Mouse (Mus musculus) heart, embryonic 14.5 days (tissue): ENCODE results near the gene Ms4a4b. TPM values are rescaled to one million over a fixed set of nuclear protein-coding genes. Genes with fewer than 3 reads are reported as not detected.
"Not testable (repeated sequence)": the region's sequence is repeated elsewhere in the genome, so short reads cannot be mapped to it uniquely, and the experiment has no call there.

Experiments used
- ATAC-seq: fragments of 200-750 bp; cut with Nextera tagmentation; 2 replicates; pipeline ENCODE4 v1.8.0; 2017; ENCODE audit warnings: low read depth, moderate TSS enrichment; ENCODE audit not compliant: insufficient number of reproducible peaks, insufficient read depth, low FRiP score
- H3K27ac ChIP-seq, 2 experiments: fragments of 200-500 bp in 1 of 2; fragments of 300-500 bp in 1 of 2; sonication (generic) in 1 of 2; replicated peaks in 1 of 2; 2 replicates each; pipeline ENCODE4 v1.5.1; 2012 to 2014; ENCODE audit warnings: low read depth in 2 of 2, low read length in 2 of 2, control low read depth in 1 of 2, mild to moderate bottlenecking in 1 of 2, mixed read lengths in 1 of 2; ENCODE audit not compliant: control insufficient read depth in 1 of 2, insufficient read depth in 1 of 2
- H3K27me3 ChIP-seq: fragments of 300-500 bp; sonication (generic); 2 replicates; pipeline ENCODE4 v1.6.1; 2014; ENCODE audit warnings: mild to moderate bottlenecking, low read length, control low read depth; ENCODE audit not compliant: control insufficient read depth, insufficient read depth
- H3K36me3 ChIP-seq: fragments of 300-500 bp; sonication (generic); 2 replicates; pipeline ENCODE4 v1.6.1; 2014; ENCODE audit warnings: mild to moderate bottlenecking, control low read depth, low read length, mixed read lengths; ENCODE audit not compliant: control insufficient read depth, insufficient read depth
- H3K4me1 ChIP-seq, 2 experiments: fragments of 200-500 bp in 1 of 2; fragments of 300-500 bp in 1 of 2; sonication (generic) in 1 of 2; 2 replicates each; pipeline ENCODE4 v1.6.1; 2012 to 2014; ENCODE audit warnings: low read length in 2 of 2, control low read depth in 1 of 2, mixed read lengths in 1 of 2; ENCODE audit not compliant: control insufficient read depth in 2 of 2, insufficient read depth in 2 of 2
- H3K4me2 ChIP-seq: fragments of 300-500 bp; sonication (generic); 2 replicates; pipeline ENCODE4 v1.6.1; 2014; ENCODE audit warnings: mild to moderate bottlenecking, low read length
- H3K4me3 ChIP-seq, 2 experiments: fragments of 200-500 bp in 1 of 2; fragments of 300-500 bp in 1 of 2; sonication (generic) in 1 of 2; 2 replicates each; pipeline ENCODE4 v1.5.1; 2012 to 2014; ENCODE audit warnings: low read length in 2 of 2, mild to moderate bottlenecking in 2 of 2, control low read depth in 1 of 2, low read depth in 1 of 2, moderate library complexity in 1 of 2; ENCODE audit not compliant: control insufficient read depth in 1 of 2, insufficient read depth in 1 of 2
- H3K9ac ChIP-seq: fragments of 300-500 bp; sonication (generic); 2 replicates; pipeline ENCODE4 v1.6.1; 2014; ENCODE audit warnings: mild to moderate bottlenecking, low read length
- H3K9me3 ChIP-seq: fragments of 300-500 bp; sonication (generic); 2 replicates; pipeline ENCODE4 v1.6.1; 2016; ENCODE audit warnings: low read length, control low read depth; ENCODE audit not compliant: control insufficient read depth
- WGBS: fragments of 180-500 bp; shearing (Covaris S2); extraction: QIAGEN DNeasy Blood & Tissue Kit; methylation state at CpG from one replicate; pipeline ENCODE4 v1.1.7; 2014; 5-methylcytosine and 5-hydroxymethylcytosine counted together
- polyA plus RNA-seq: library from polyadenylated mRNA; unstranded; fragments of >200 nt; fragmentation: Nextera tagmentation; extraction: Ambion mirVana; gene quantifications from 2 replicates; pipeline ENCODE4 v1.2.1, GENCODE M21; 2014

Gene Ms4a4b
- polyA plus RNA-seq, 1 experiment from 2014 or later = not detected

GRCm38 (mm10) chr19:11418865-11419264 lies 24.5 kb upstream of the Ms4a4b start:
- 51% methylated on average over 2 of the region's 3 CpGs for WGBS
- not testable (repeated sequence) for H3K4me2 ChIP-seq, H3K27me3 ChIP-seq, H3K9ac ChIP-seq, H3K9me3 ChIP-seq, H3K4me3 ChIP-seq, ATAC-seq, H3K4me1 ChIP-seq, H3K36me3 ChIP-seq, H3K27ac ChIP-seq

- not testable (repeated sequence) for H3K27me3 ChIP-seq, H3K4me1 ChIP-seq, H3K27ac ChIP-seq, ATAC-seq, H3K4me3 ChIP-seq, H3K9me3 ChIP-seq, H3K4me2 ChIP-seq, H3K36me3 ChIP-seq, H3K9ac ChIP-seq
- WGBS = 70% methylated on average over 1 of the region's 1 CpGs
Observed at GRCm38 (mm10) chr19:11431209-11431608, 12.1 kb upstream of the Ms4a4b start.

GRCm38 (mm10) chr19:11435058-11435834 lies 8.1 kb upstream of the Ms4a4b start:
- WGBS = 70% methylated on average over 4 of the region's 4 CpGs
- Histone ChIP-seq H3K9ac (no peak overlapping the region), H3K4me2 (no peak overlapping the region), H3K4me1 (no peaks in the 10 kb centered on the region), H3K4me3 (no peak overlapping the region), H3K27ac (no peak overlapping the region), H3K27me3 (no peaks in the 10 kb centered on the region), H3K9me3 (no peaks in the 10 kb centered on the region), H3K36me3 (no peaks in the 10 kb centered on the region)
- ATAC-seq = no peak

DNA sequence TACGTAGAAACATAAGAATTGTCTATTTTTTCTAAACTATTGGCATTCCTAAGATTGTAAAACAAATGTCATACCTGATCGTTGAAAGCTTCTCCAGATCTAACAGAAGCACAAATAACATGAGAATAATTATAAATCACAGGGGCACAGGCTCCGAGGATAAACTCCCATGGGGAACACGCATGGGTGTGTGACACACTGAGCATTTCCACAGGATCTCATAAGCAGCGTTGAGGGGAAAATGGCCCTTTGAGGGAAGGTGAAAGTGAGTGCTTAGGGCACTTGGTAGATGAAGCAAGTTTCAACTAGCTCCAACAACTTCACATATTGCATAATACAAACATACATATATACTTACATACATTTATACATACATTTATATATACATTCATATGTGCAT lies 611 bp downstream of the Ms4a4b start:
- H3K4me3 ChIP-seq = no peak overlapping the region
- H3K27ac ChIP-seq = no peak overlapping the region
- 80% methylated on average over 5 of the region's 5 CpGs for WGBS
- H3K9ac ChIP-seq = no peak overlapping the region
- no peaks in the 10 kb centered on the region for H3K27me3 ChIP-seq
- H3K9me3 ChIP-seq = no peaks in the 10 kb centered on the region
- no peak for ATAC-seq
- no peaks in the 10 kb centered on the region for H3K36me3 ChIP-seq
- no peak overlapping the region for H3K4me2 ChIP-seq
- H3K4me1 ChIP-seq = no peaks in the 10 kb centered on the region

DNA sequence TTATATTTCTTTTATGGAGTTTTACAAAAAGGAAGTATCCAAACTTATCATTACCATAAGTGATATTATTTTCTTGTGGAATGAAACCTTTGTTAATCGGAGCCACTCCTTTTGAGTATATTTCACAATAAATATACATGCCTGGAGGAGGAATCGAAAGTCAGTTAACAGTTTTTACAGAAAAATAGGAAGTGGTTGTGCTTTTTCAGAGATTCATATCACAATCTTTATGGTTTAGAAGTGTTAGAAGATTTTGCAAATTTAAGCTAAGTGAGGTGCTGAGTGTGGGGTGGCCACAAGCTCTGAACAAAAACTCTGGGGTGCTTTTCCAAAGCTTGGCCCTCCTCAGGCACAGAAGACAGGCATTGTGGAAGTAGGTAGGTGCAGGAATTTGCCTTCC lies 3.9 kb downstream of the Ms4a4b start:
- Histone ChIP-seq H3K4me3 (no peak overlapping the region), H3K36me3 (no peaks in the 10 kb centered on the region), H3K9ac (no peak overlapping the region), H3K27ac (no peak overlapping the region), H3K9me3 (no peaks in the 10 kb centered on the region), H3K4me2 (no peak overlapping the region), H3K27me3 (no peaks in the 10 kb centered on the region), H3K4me1 (no peaks in the 10 kb centered on the region)
- no peak for ATAC-seq
- 75% methylated on average over 2 of the region's 2 CpGs for WGBS

DNA sequence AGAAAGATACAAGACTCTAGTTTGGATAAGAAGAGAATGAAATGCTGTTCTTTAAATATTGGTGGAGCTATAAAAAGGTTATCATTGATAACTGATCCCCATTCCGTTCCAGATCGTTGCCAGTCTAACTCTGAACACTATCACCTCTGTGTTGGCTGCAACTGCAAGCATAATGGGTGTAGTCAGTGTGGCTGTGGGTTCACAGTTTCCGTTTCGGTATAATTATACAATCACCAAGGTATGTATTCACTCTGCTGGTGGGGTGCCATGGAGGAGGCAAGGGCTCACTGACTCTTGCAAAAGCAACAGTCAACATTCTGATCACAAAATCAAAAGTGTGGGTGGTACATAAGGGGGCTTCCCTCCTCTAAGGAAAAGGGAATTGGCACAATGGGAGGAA lies 15.7 kb downstream of the Ms4a4b start:
- H3K4me1 ChIP-seq, H3K27me3 ChIP-seq, H3K4me2 ChIP-seq, H3K9me3 ChIP-seq, H3K4me3 ChIP-seq, H3K36me3 ChIP-seq, H3K27ac ChIP-seq, ATAC-seq, H3K9ac ChIP-seq: not testable (repeated sequence)
- WGBS = 63% methylated on average over 2 of the region's 4 CpGs

- 53% methylated on average over 1 of the region's 1 CpGs for WGBS
- H3K27ac ChIP-seq, H3K4me1 ChIP-seq, ATAC-seq, H3K9ac ChIP-seq, H3K36me3 ChIP-seq, H3K9me3 ChIP-seq, H3K27me3 ChIP-seq, H3K4me3 ChIP-seq, H3K4me2 ChIP-seq: not testable (repeated sequence)
Observed at GRCm38 (mm10) chr19:11464795-11465194, 21.4 kb downstream of the Ms4a4b start.

- Histone ChIP-seq H3K36me3 (no peaks in the 10 kb centered on the region), H3K4me1 (no peaks in the 10 kb centered on the region), H3K9ac (no peak overlapping the region), H3K27ac (no peak overlapping the region), H3K9me3 (no peaks in the 10 kb centered on the region), H3K27me3 (no peaks in the 10 kb centered on the region), H3K4me3 (no peak overlapping the region), H3K4me2 (no peak overlapping the region)
- WGBS = 65% methylated on average over 5 of the region's 5 CpGs
- no peak for ATAC-seq
Observed at GRCm38 (mm10) chr19:11466471-11466870, 23.1 kb downstream of the Ms4a4b start.
